Mouse (Mus musculus) myocyte (in vitro differentiated cells): Measurements from ENCODE around the gene Slc1a2. TPM values are rescaled to one million over a fixed set of nuclear protein-coding genes. Genes with fewer than 3 reads are reported as not detected.

ENCODE experiments used
- H3K27me3 ChIP-seq: one replicate; pipeline ENCODE4 v1.6.1; 2011; ENCODE audit not compliant: control insufficient read depth, insufficient read depth, insufficient read length
- H3K36me3 ChIP-seq: one replicate; pipeline ENCODE4 v1.6.1; 2011; ENCODE audit not compliant: control insufficient read depth, insufficient read depth
- H3K4me2 ChIP-seq: one replicate; pipeline ENCODE4 v1.6.1; 2011; ENCODE audit warnings: low read depth, control low read depth
- H3K4me3 ChIP-seq: one replicate; pipeline ENCODE4 v1.5.1; 2011; ENCODE audit warnings: mild to moderate bottlenecking, control low read depth, moderate library complexity
- H3K79me2 ChIP-seq: one replicate; pipeline ENCODE4 v1.6.1; 2011; ENCODE audit not compliant: control insufficient read depth, insufficient read depth
- H3ac ChIP-seq: one replicate; pipeline ENCODE4 v1.6.1; 2011; ENCODE audit not compliant: control insufficient read depth, insufficient read length
- CEBPB ChIP-seq: IDR thresholded peaks from 2 replicates; pipeline ENCODE4 v1.6.1; 2011; ENCODE audit warnings: mild to moderate bottlenecking, moderate library complexity; ENCODE audit not compliant: poor library complexity, insufficient read depth, severe bottlenecking
- E2F4 ChIP-seq: IDR thresholded peaks from one replicate; pipeline ENCODE4 v1.6.1; 2011; ENCODE audit warnings: mild to moderate bottlenecking, control low read depth, moderate library complexity; ENCODE audit not compliant: insufficient read depth
- MAX ChIP-seq: IDR thresholded peaks from one replicate; pipeline ENCODE4 v1.6.1; 2011; ENCODE audit warnings: low read depth, mild to moderate bottlenecking, control low read depth
- MYOD1 ChIP-seq, 3 experiments: IDR thresholded peaks; one replicate each; pipeline ENCODE4 v1.6.1; 2011; ENCODE audit warnings: control low read depth in 2 of 3, low read depth in 2 of 3, mild to moderate bottlenecking in 2 of 3, moderate library complexity in 1 of 3; ENCODE audit not compliant: insufficient read length in 2 of 3, control insufficient read depth in 1 of 3
- MYOG ChIP-seq, 3 experiments: IDR thresholded peaks; one replicate each; pipeline ENCODE4 v1.6.1; 2011; ENCODE audit warnings: control low read depth in 2 of 3, low read depth in 2 of 3, mild to moderate bottlenecking in 2 of 3; ENCODE audit not compliant: insufficient read length in 2 of 3, control insufficient read depth in 1 of 3, insufficient read depth in 1 of 3
- POLR2A ChIP-seq: IDR thresholded peaks from one replicate; pipeline ENCODE4 v1.6.1; 2011; ENCODE audit warnings: low read depth, mild to moderate bottlenecking, control low read depth, moderate library complexity; ENCODE audit not compliant: insufficient read length
- POLR2AphosphoS2 ChIP-seq: IDR thresholded peaks from one replicate; pipeline ENCODE4 v1.6.1; 2011; ENCODE audit warnings: low read depth, control low read depth; ENCODE audit not compliant: insufficient read length
- REST ChIP-seq: IDR thresholded peaks from one replicate; pipeline ENCODE4 v1.6.1; 2011; ENCODE audit warnings: mild to moderate bottlenecking, control low read depth, moderate library complexity; ENCODE audit not compliant: insufficient read depth, insufficient read length
- SRF ChIP-seq: IDR thresholded peaks from one replicate; pipeline ENCODE4 v1.6.1; 2011; ENCODE audit warnings: low read depth; ENCODE audit not compliant: control insufficient read depth, insufficient read length
- TCF12 ChIP-seq: IDR thresholded peaks from one replicate; pipeline ENCODE4 v1.6.1; 2011; ENCODE audit warnings: mild to moderate bottlenecking, control low read depth; ENCODE audit not compliant: poor library complexity, insufficient read depth, severe bottlenecking
- TCF3 ChIP-seq: IDR thresholded peaks from one replicate; pipeline ENCODE4 v1.6.1; 2011; ENCODE audit warnings: low read depth, control low read depth; ENCODE audit not compliant: insufficient read length
- USF1 ChIP-seq: IDR thresholded peaks from one replicate; pipeline ENCODE4 v1.6.1; 2011; ENCODE audit warnings: low read depth, mild to moderate bottlenecking, control low read depth, moderate library complexity
- polyA plus RNA-seq: library from polyadenylated mRNA; unstranded; fragments of >200 nt; fragmentation: generic; extraction: Trizol; gene quantifications from one replicate; pipeline ENCODE4 v1.2.1, GENCODE M21; 2012; ENCODE audit warnings: missing spikeins

Gene Slc1a2
- polyA plus RNA-seq, 1 experiment: 0.02 TPM

GRCm38 (mm10) chr2:102703556-102703955 is 45.1 kb downstream of the Slc1a2 start:
- H3K4me2 ChIP-seq: no peak overlapping the region
- H3K4me3 ChIP-seq: no peak overlapping the region
- H3K36me3 ChIP-seq: no peaks in the 10 kb centered on the region
- no peaks in the 10 kb centered on the region for H3K79me2 ChIP-seq
- H3ac ChIP-seq: no peak overlapping the region
- no peak for TF ChIP-seq E2F4
- TF ChIP-seq SRF: no peak
- TF ChIP-seq CEBPB: no peak
- no peak for TF ChIP-seq POLR2A
- TF ChIP-seq TCF12: no peak
- TF ChIP-seq REST: no peak
- TF ChIP-seq MYOG (IDR thresholded peaks at IDR 0.05; ENCODE audit: control insufficient read depth in 1 of 3, insufficient read depth in 1 of 3, insufficient read length in 2 of 3, low read depth in 2 of 3): no peak
- no peak for TF ChIP-seq MYOD1 (IDR thresholded peaks at IDR 0.05; ENCODE audit: control insufficient read depth in 1 of 3, insufficient read length in 2 of 3, low read depth in 2 of 3)
- TF ChIP-seq MAX: no peak
- no peak for TF ChIP-seq USF1
- no peak for TF ChIP-seq POLR2AphosphoS2
- no peak for TF ChIP-seq TCF3
- peaks cover 5% of the 10 kb centered on the region for H3K27me3 ChIP-seq

- no peaks in the 10 kb centered on the region for H3K79me2 ChIP-seq
- TF ChIP-seq TCF12 (no peak), MYOG (IDR thresholded peaks at IDR 0.05; ENCODE audit: control insufficient read depth in 1 of 3, insufficient read depth in 1 of 3, insufficient read length in 2 of 3, low read depth in 2 of 3) (no peak), SRF (no peak), USF1 (no peak), REST (no peak), POLR2A (no peak), POLR2AphosphoS2 (no peak), MYOD1 (IDR thresholded peaks at IDR 0.05; ENCODE audit: control insufficient read depth in 1 of 3, insufficient read length in 2 of 3, low read depth in 2 of 3) (no peak), TCF3 (no peak), E2F4 (no peak), MAX (no peak), CEBPB (no peak)
- no peak overlapping the region for H3ac ChIP-seq
- H3K36me3 ChIP-seq: no peaks in the 10 kb centered on the region
- no peak overlapping the region for H3K4me2 ChIP-seq
- no peak overlapping the region for H3K4me3 ChIP-seq
- peaks cover 10% of the 10 kb centered on the region for H3K27me3 ChIP-seq
Observed at GRCm38 (mm10) chr2:102704781-102705180, 46.3 kb downstream of the Slc1a2 start.

GRCm38 (mm10) chr2:102711511-102711910 is 53.1 kb downstream of the Slc1a2 start:
- Histone ChIP-seq H3ac (no peak overlapping the region), H3K4me3 (no peak overlapping the region), H3K27me3 (peaks cover 19% of the 10 kb centered on the region), H3K4me2 (no peak overlapping the region), H3K36me3 (no peaks in the 10 kb centered on the region), H3K79me2 (no peaks in the 10 kb centered on the region)
- TF ChIP-seq E2F4: no peak

GRCm38 (mm10) chr2:102712049-102712448 is 53.6 kb downstream of the Slc1a2 start:
- no peak overlapping the region for H3K4me3 ChIP-seq
- peaks cover 19% of the 10 kb centered on the region for H3K27me3 ChIP-seq
- H3K36me3 ChIP-seq: no peaks in the 10 kb centered on the region
- no peaks in the 10 kb centered on the region for H3K79me2 ChIP-seq
- TF ChIP-seq POLR2A (no peak), MAX (no peak), MYOD1 (IDR thresholded peaks at IDR 0.05; ENCODE audit: control insufficient read depth in 1 of 3, insufficient read length in 2 of 3, low read depth in 2 of 3) (no peak), POLR2AphosphoS2 (no peak), USF1 (no peak), TCF3 (no peak), E2F4 (no peak)
- no peak overlapping the region for H3ac ChIP-seq
- H3K4me2 ChIP-seq: no peak overlapping the region

GRCm38 (mm10) chr2:102712678-102713628 is 54.5 kb downstream of the Slc1a2 start:
- no peak overlapping the region for H3K4me2 ChIP-seq
- H3K36me3 ChIP-seq: no peaks in the 10 kb centered on the region
- H3ac ChIP-seq: no peak overlapping the region
- peaks cover 19% of the 10 kb centered on the region for H3K27me3 ChIP-seq
- no peaks in the 10 kb centered on the region for H3K79me2 ChIP-seq
- TF ChIP-seq POLR2A: no peak
- TF ChIP-seq TCF12: no peak
- no peak for TF ChIP-seq TCF3
- no peak for TF ChIP-seq POLR2AphosphoS2
- no peak for TF ChIP-seq MAX
- no peak for TF ChIP-seq SRF
- TF ChIP-seq CEBPB: no peak
- TF ChIP-seq MYOD1 (IDR thresholded peaks at IDR 0.05; ENCODE audit: control insufficient read depth in 1 of 3, insufficient read length in 2 of 3, low read depth in 2 of 3): no peak
- TF ChIP-seq E2F4: no peak
- no peak for TF ChIP-seq USF1
- TF ChIP-seq REST: no peak
- no peak for TF ChIP-seq MYOG (IDR thresholded peaks at IDR 0.05; ENCODE audit: control insufficient read depth in 1 of 3, insufficient read depth in 1 of 3, insufficient read length in 2 of 3, low read depth in 2 of 3)
- no peak overlapping the region for H3K4me3 ChIP-seq
